Mouse (Mus musculus) cortical plate, adult 2 months (tissue): Measurements from ENCODE around the gene Fastkd1. TPM values are rescaled to one million over a fixed set of nuclear protein-coding genes. Genes with fewer than 3 reads are reported as not detected.

Experiments
- H3K27ac ChIP-seq: fragments of 200-500 bp; 2 replicates; pipeline ENCODE4 v1.5.1; 2012; ENCODE audit warnings: low read length, control low read depth, inconsistent platforms; ENCODE audit not compliant: insufficient read depth
- H3K4me1 ChIP-seq: fragments of 200-500 bp; 2 replicates; pipeline ENCODE4 v1.6.1; 2011; ENCODE audit warnings: low read length; ENCODE audit not compliant: control insufficient read depth, insufficient read depth
- H3K4me3 ChIP-seq: fragments of 200-500 bp; 2 replicates; pipeline ENCODE4 v1.5.1; 2011; ENCODE audit warnings: mild to moderate bottlenecking, low read length, control low read depth; ENCODE audit not compliant: insufficient read depth
- CTCF ChIP-seq: fragments of 200-500 bp; IDR thresholded peaks from 2 replicates; pipeline ENCODE4 v1.5.1; 2011; ENCODE audit warnings: mild to moderate bottlenecking, control low read depth, low read length; ENCODE audit not compliant: insufficient read depth; ENCODE audit errors: extremely low read depth
- POLR2A ChIP-seq: fragments of 200-500 bp; IDR thresholded peaks from 2 replicates; pipeline ENCODE4 v1.6.1; 2011; ENCODE audit warnings: mild to moderate bottlenecking, low read length, control low read depth; ENCODE audit not compliant: insufficient read depth; ENCODE audit errors: extremely low read depth
- polyA plus RNA-seq: library from polyadenylated mRNA; depleted of rRNA; stranded (reverse); fragments of >200 nt; gene quantifications from 2 replicates; pipeline ENCODE4 v1.2.3, GENCODE M21; 2012; rRNA removed

Gene Fastkd1
- polyA plus RNA-seq, result 11.4 and 12.2 TPM in 2 replicates

- peak within 1 kb of the TSS; percentile 36 for H3K27ac ChIP-seq
- H3K4me1 ChIP-seq, result no peaks in the 10 kb centered on the region; the same call in 1 of the 2 replicates
- peak; percentile 74 for TF ChIP-seq POLR2A
- no peak for TF ChIP-seq CTCF
- peak within 1 kb of the TSS; percentile 84 for H3K4me3 ChIP-seq
These were observed at the start of gene Fastkd1 for GRCm38 (mm10) chr2:69712981-69713625. Fastkd1 (minus strand) TSS chr2:69713516.

GRCm38 (mm10) chr2:69760980-69761379 lies 47.7 kb upstream of the Fastkd1 start:
- no peaks in the 10 kb centered on the region for H3K4me1 ChIP-seq
- no peak overlapping the region for H3K27ac ChIP-seq
- TF ChIP-seq CTCF (no peak), POLR2A (no peak)
- H3K4me3 ChIP-seq, result no peak overlapping the region

GRCm38 (mm10) chr2:69745091-69745490 lies 31.8 kb upstream of the Fastkd1 start:
- Histone ChIP-seq H3K27ac (no peak overlapping the region), H3K4me1 (no peaks in the 10 kb centered on the region), H3K4me3 (no peak overlapping the region)
- TF ChIP-seq CTCF (0 out of 2 replicates have a peak, but pooled peaks have one; percentile 1), POLR2A (no peak)

- H3K27ac ChIP-seq, result peak overlapping the region; percentile 94; the same call in 1 of the 2 replicates
- no peak for TF ChIP-seq CTCF
- TF ChIP-seq POLR2A, result no peak
- H3K4me1 ChIP-seq, result peaks cover 1% of the 10 kb centered on the region; the same call in 1 of the 2 replicates
These were observed 10.2 kb upstream of the Fastkd1 start for GRCm38 (mm10) chr2:69723519-69723825.

GRCm38 (mm10) chr2:69722650-69723518 lies 9.6 kb upstream of the Fastkd1 start:
- Histone ChIP-seq H3K4me3 (peak overlapping the region; percentile 66), H3K4me1 (peaks cover 1% of the 10 kb centered on the region; the same call in 1 of the 2 replicates), H3K27ac (peak overlapping the region; percentile 94)
- TF ChIP-seq POLR2A (peak; percentile 80; the same call in 1 of the 2 replicates), CTCF (no peak)

More at GRCm38 (mm10) chr2:69723519-69723825, 10.2 kb upstream of the Fastkd1 start:
- H3K4me3 ChIP-seq, result peak overlapping the region; percentile 66

GRCm38 (mm10) chr2:69722273-69722649 lies 8.9 kb upstream of the Fastkd1 start, which contains the start of gene Ppig:
Ppig (plus strand) TSS chr2:69722545.
- H3K27ac ChIP-seq, result peak within 1 kb of the TSS; percentile 94
- H3K4me1 ChIP-seq, result peaks cover 1% of the 10 kb centered on the region; the same call in 1 of the 2 replicates
- peak within 1 kb of the TSS; percentile 66 for H3K4me3 ChIP-seq
- no peak for TF ChIP-seq POLR2A
- TF ChIP-seq CTCF, result no peak

GRCm38 (mm10) chr2:69719121-69719520 lies 5.8 kb upstream of the Fastkd1 start:
- no peak overlapping the region for H3K4me3 ChIP-seq
- TF ChIP-seq POLR2A, result no peak
- no peak for TF ChIP-seq CTCF
- no peaks in the 10 kb centered on the region; the same call in 1 of the 2 replicates for H3K4me1 ChIP-seq
- H3K27ac ChIP-seq, result no peak overlapping the region; the same call in 1 of the 2 replicates

- Histone ChIP-seq H3K4me3 (no peak overlapping the region), H3K27ac (no peak overlapping the region), H3K4me1 (no peaks in the 10 kb centered on the region; the same call in 1 of the 2 replicates)
- TF ChIP-seq CTCF (no peak), POLR2A (no peak)
These were observed 3.2 kb upstream of the Fastkd1 start for GRCm38 (mm10) chr2:69716483-69716882.

GRCm38 (mm10) chr2:69714126-69714525 lies 810 bp upstream of the Fastkd1 start:
- no peaks in the 10 kb centered on the region; the same call in 1 of the 2 replicates for H3K4me1 ChIP-seq
- TF ChIP-seq POLR2A (no peak), CTCF (no peak)
- H3K27ac ChIP-seq, result no peak overlapping the region
- no peak overlapping the region for H3K4me3 ChIP-seq

GRCm38 (mm10) chr2:69713626-69714014 lies 304 bp upstream of the Fastkd1 start:
- Histone ChIP-seq H3K4me1 (no peaks in the 10 kb centered on the region; the same call in 1 of the 2 replicates), H3K4me3 (peak overlapping the region; percentile 84; the same call in 1 of the 2 replicates), H3K27ac (no peak overlapping the region)
- TF ChIP-seq POLR2A, result no peak
- TF ChIP-seq CTCF, result no peak
